Mouse (Mus musculus) neural tube, embryonic 12.5 days (tissue): ENCODE data around the gene Elfn2. TPM values are rescaled to one million over a fixed set of nuclear protein-coding genes. Genes with fewer than 3 reads are reported as not detected.

Experiments
- ATAC-seq: fragments of 200-750 bp; cut with Nextera tagmentation; 2 replicates; pipeline ENCODE4 v1.8.0; 2017; ENCODE audit warnings: low read depth, mild to moderate bottlenecking, moderate TSS enrichment, moderate library complexity; ENCODE audit not compliant: low FRiP score
- H3K27ac ChIP-seq: fragments of 300-500 bp; sonication (generic); 2 replicates; pipeline ENCODE4 v1.5.1; 2016
- H3K27me3 ChIP-seq: fragments of 300-500 bp; sonication (generic); replicated peaks from 2 replicates; pipeline ENCODE4 v1.6.1; 2016; ENCODE audit warnings: mild to moderate bottlenecking
- H3K36me3 ChIP-seq: fragments of 300-500 bp; sonication (generic); 2 replicates; pipeline ENCODE4 v1.6.1; 2016; ENCODE audit warnings: mild to moderate bottlenecking
- H3K4me1 ChIP-seq: fragments of 300-500 bp; sonication (generic); 2 replicates; pipeline ENCODE4 v1.6.1; 2016
- H3K4me2 ChIP-seq: fragments of 300-500 bp; sonication (generic); replicated peaks from 2 replicates; pipeline ENCODE4 v1.6.1; 2016; ENCODE audit warnings: mild to moderate bottlenecking
- H3K4me3 ChIP-seq: fragments of 300-500 bp; sonication (generic); 2 replicates; pipeline ENCODE4 v1.5.1; 2016
- H3K9ac ChIP-seq: fragments of 300-500 bp; sonication (generic); 2 replicates; pipeline ENCODE4 v1.6.1; 2016; ENCODE audit warnings: mild to moderate bottlenecking
- H3K9me3 ChIP-seq: fragments of 300-500 bp; sonication (generic); 2 replicates; pipeline ENCODE4 v1.6.1; 2016; ENCODE audit warnings: mild to moderate bottlenecking
- WGBS: fragments of 180-500 bp; shearing (Covaris S2); methylation state at CpG from one replicate; pipeline ENCODE4 v1.1.7; 2016; 5-methylcytosine and 5-hydroxymethylcytosine counted together
- polyA plus RNA-seq: library from polyadenylated mRNA; unstranded; fragments of >200 nt; fragmentation: Nextera tagmentation; extraction: Ambion mirVana; gene quantifications from 2 replicates; pipeline ENCODE4 v1.2.1, GENCODE M21; 2016

Gene Elfn2
- polyA plus RNA-seq, 1 experiment from 2014 or later, result 2.0 TPM

DNA sequence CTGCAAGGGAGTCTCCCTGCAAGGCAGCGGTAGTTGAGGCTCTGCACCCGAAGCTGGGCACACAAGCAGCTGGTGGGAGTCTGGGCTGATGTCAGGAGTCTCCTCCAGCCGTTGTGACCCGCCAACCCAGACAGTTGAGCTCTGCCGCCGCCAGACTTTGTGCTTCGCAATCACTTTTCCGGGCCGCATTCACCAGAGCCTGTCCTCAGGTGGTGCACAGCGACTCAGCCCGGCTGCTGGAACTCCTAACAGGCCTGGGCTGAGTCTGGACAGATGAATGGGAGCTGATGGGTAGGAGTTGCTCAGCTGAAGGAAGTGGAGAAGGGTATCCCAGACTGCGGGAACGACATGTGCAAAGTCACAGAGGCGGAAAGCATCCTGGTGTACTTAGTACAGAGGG lies 845 bp upstream of the Elfn2 start:
- Histone ChIP-seq H3K4me3 (no peak overlapping the region), H3K36me3 (no peaks in the 10 kb centered on the region), H3K4me2 (peak overlapping the region; percentile 82; the same call in 1 of the 2 replicates), H3K27ac (no peak overlapping the region), H3K9me3 (no peaks in the 10 kb centered on the region), H3K27me3 (peaks cover 55% of the 10 kb centered on the region), H3K4me1 (peaks cover 17% of the 10 kb centered on the region), H3K9ac (no peak overlapping the region)
- ATAC-seq, result 0 out of 2 replicates have a peak, but pooled peaks have one; percentile 3
- 8% methylated on average over 14 of the region's 14 CpGs for WGBS

GRCm38 (mm10) chr15:78716936-78717335 lies 1.6 kb downstream of the Elfn2 start:
- Histone ChIP-seq H3K4me2 (peak overlapping the region; percentile 82), H3K4me3 (no peak overlapping the region), H3K4me1 (peaks cover 29% of the 10 kb centered on the region), H3K27ac (no peak overlapping the region), H3K36me3 (no peaks in the 10 kb centered on the region), H3K9me3 (no peaks in the 10 kb centered on the region), H3K27me3 (peaks cover 80% of the 10 kb centered on the region), H3K9ac (no peak overlapping the region)
- 56% methylated on average over 13 of the region's 13 CpGs for WGBS
- ATAC-seq, result no peak

DNA sequence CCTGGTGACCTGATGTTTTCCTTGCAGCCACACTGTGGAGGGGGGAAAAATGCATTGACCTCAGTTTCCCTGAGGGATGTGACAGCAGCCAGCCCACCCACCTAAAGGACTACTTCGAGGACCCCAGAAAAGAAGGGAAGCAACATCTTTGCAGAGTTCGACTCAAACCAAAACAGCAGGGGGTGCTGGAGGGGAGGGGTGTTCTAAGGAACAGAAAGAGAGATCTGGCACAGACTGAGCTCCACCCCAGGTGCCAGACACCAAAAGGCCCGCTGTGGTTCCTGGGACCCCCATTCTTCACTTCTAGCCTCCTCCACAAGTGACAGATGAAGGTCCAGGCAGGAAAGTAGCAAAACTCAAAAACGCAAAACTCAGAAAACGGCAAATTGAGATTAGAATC lies 2.7 kb downstream of the Elfn2 start:
- Histone ChIP-seq H3K9me3 (no peaks in the 10 kb centered on the region), H3K27ac (no peak overlapping the region), H3K4me1 (peaks cover 29% of the 10 kb centered on the region), H3K36me3 (no peaks in the 10 kb centered on the region), H3K9ac (no peak overlapping the region), H3K27me3 (peaks cover 90% of the 10 kb centered on the region), H3K4me3 (no peak overlapping the region), H3K4me2 (no peak overlapping the region)
- ATAC-seq, result no peak
- WGBS, result 59% methylated on average over 5 of the region's 5 CpGs

GRCm38 (mm10) chr15:78713751-78714150 lies 4.8 kb downstream of the Elfn2 start:
- peaks cover 88% of the 10 kb centered on the region for H3K27me3 ChIP-seq
- no peak overlapping the region for H3K27ac ChIP-seq
- H3K4me2 ChIP-seq, result no peak overlapping the region
- H3K36me3 ChIP-seq, result no peaks in the 10 kb centered on the region
- no peak overlapping the region for H3K9ac ChIP-seq
- H3K9me3 ChIP-seq, result no peaks in the 10 kb centered on the region
- H3K4me1 ChIP-seq, result peaks cover 39% of the 10 kb centered on the region
- no peak overlapping the region for H3K4me3 ChIP-seq
- no peak for ATAC-seq
- WGBS, result 79% methylated on average over 7 of the region's 7 CpGs

- no peak overlapping the region for H3K27ac ChIP-seq
- 8% methylated on average over 53 of the region's 53 CpGs for WGBS
Measured at GRCm38 (mm10) chr15:78712335-78713258, 6.0 kb downstream of the Elfn2 start.

DNA sequence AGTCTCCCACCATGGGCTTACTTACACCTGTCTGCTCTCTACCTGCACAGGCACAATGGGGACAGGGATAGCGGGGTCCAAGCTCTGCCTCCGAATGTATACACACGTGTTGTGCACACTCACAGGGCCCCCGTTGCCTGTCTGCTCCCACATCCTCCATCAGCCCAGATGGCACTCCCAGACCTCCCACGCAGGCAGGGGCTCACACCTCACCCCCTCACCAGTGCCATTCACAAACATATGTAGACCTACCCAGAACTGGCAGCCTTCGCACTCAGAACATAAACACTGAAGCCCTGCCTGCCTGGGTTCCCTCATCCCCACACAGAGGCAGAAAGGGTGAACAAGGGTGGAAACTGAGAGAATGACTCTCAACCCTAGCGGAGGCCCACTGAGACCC lies 6.6 kb downstream of the Elfn2 start:
- no peak for ATAC-seq
- peaks cover 69% of the 10 kb centered on the region for H3K27me3 ChIP-seq
- H3K4me2 ChIP-seq, result peak overlapping the region; percentile 58
- H3K4me3 ChIP-seq, result no peak overlapping the region
- peaks cover 25% of the 10 kb centered on the region for H3K4me1 ChIP-seq
- 0 out of 2 replicates have a peak overlapping the region, but pooled peaks have one; percentile 42 for H3K9ac ChIP-seq
- 79% methylated on average over 7 of the region's 7 CpGs for WGBS
- no peaks in the 10 kb centered on the region for H3K9me3 ChIP-seq
- H3K27ac ChIP-seq, result no peak overlapping the region
- H3K36me3 ChIP-seq, result no peaks in the 10 kb centered on the region

More at GRCm38 (mm10) chr15:78712335-78713258, 6.0 kb downstream of the Elfn2 start:
- H3K9ac ChIP-seq, result peak overlapping the region; percentile 42; the same call in 1 of the 2 replicates
- peak overlapping the region; percentile 22 for H3K4me3 ChIP-seq
- H3K9me3 ChIP-seq, result no peaks in the 10 kb centered on the region
- H3K36me3 ChIP-seq, result no peaks in the 10 kb centered on the region
- peaks cover 76% of the 10 kb centered on the region for H3K27me3 ChIP-seq
- peak overlapping the region; percentile 58 for H3K4me2 ChIP-seq
- H3K4me1 ChIP-seq, result peaks cover 27% of the 10 kb centered on the region
- ATAC-seq, result peak; percentile 31; the same call in 1 of the 2 replicates

DNA sequence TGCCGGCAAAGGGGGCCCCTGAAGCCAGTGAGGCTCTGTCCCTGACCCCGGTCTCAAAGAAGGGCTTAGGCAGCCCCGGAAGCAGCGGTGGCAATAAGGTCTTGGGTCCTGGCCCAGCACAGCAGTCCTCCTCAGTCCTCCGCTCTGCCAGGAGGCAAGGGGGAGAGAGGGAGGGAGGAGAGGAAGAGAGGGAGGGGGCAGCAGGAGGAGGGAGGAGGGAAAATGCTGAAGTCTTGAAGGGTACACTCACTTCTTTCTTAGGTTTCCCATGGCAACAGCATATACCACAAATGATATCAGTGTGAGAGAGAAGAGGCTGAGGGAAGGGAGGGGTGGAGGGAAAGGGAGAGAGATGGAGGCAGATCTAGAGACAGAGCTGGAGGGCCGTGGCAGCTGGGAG lies 7.9 kb downstream of the Elfn2 start:
- Histone ChIP-seq H3K36me3 (no peaks in the 10 kb centered on the region), H3K9me3 (no peaks in the 10 kb centered on the region), H3K4me1 (peaks cover 25% of the 10 kb centered on the region), H3K27me3 (peaks cover 56% of the 10 kb centered on the region), H3K9ac (no peak overlapping the region), H3K4me3 (no peak overlapping the region), H3K4me2 (0 out of 2 replicates have a peak overlapping the region, but pooled peaks have one; percentile 22), H3K27ac (no peak overlapping the region)
- ATAC-seq, result no peak
- 48% methylated on average over 6 of the region's 6 CpGs for WGBS

DNA sequence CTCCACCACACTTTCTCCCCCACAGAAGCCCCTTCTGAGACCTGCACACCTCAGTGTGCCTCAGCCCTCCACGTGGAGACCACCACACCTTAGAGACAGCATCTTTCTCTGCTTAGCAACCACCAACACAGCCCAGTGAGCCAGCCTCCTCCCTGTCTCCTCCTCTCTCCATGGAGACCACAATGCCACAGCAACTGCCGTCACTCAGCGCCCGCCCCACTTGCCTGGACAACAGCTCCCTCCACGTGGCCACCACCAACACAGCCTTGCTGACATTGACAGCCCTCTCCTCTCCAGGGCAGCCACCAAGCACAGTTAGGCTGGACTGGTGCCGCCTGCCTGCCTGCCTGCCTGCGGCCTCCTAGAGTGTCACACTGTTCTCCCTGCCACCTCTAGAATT lies 8.8 kb downstream of the Elfn2 start:
- H3K4me3 ChIP-seq, result no peak overlapping the region
- no peak overlapping the region for H3K27ac ChIP-seq
- no peaks in the 10 kb centered on the region for H3K9me3 ChIP-seq
- WGBS, result 25% methylated on average over 7 of the region's 7 CpGs
- no peak overlapping the region for H3K4me2 ChIP-seq
- peaks cover 49% of the 10 kb centered on the region for H3K27me3 ChIP-seq
- ATAC-seq, result peak; percentile 23; the same call in 1 of the 2 replicates
- H3K36me3 ChIP-seq, result no peaks in the 10 kb centered on the region
- no peak overlapping the region for H3K9ac ChIP-seq
- peaks cover 25% of the 10 kb centered on the region for H3K4me1 ChIP-seq

DNA sequence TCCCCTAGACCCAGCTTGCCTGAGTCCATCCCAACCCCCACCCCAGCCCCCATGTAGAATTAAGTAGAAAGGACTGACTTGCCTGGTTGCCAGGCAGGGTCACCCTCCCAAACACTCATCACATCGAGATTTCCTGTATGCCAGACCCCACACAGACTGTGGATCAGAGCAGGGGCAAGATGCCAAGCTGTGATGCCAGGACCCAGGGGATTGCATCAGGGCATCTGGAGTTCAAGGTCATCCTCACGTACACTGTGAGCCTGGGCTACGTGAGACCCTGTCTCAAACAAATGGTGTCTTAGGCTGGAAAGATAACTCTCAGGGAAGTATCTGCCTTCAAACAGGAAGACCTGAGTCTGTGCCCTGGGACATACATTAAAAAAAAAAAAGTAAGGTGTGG lies 11.9 kb downstream of the Elfn2 start:
- Histone ChIP-seq H3K27ac (no peak overlapping the region), H3K36me3 (no peaks in the 10 kb centered on the region), H3K4me1 (peaks cover 17% of the 10 kb centered on the region), H3K27me3 (peaks cover 17% of the 10 kb centered on the region), H3K4me2 (no peak overlapping the region), H3K9me3 (no peaks in the 10 kb centered on the region), H3K4me3 (no peak overlapping the region), H3K9ac (no peak overlapping the region)
- ATAC-seq, result no peak
- WGBS, result 62% methylated on average over 3 of the region's 3 CpGs

DNA sequence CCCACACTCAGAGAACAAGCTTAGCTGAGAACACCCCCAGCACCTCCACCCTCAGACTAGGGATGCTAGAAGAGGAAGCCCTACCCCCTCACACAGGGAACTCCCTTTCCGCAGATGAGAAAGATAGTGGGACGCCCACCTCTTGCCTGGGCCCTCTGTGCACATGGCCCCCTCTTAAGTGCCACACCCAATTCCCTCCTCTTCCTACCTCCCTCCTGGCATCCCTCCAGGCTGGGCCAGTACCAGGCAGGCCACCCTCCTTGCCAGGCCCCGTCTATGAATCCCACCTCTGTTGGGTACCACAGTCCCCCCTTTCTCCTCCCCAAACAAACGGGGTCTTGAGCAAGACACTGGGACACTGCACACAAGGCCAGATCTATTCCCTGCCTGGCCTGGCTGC lies 13.7 kb downstream of the Elfn2 start:
- Histone ChIP-seq H3K9ac (no peak overlapping the region), H3K4me3 (no peak overlapping the region), H3K4me1 (peaks cover 7% of the 10 kb centered on the region), H3K36me3 (no peaks in the 10 kb centered on the region), H3K9me3 (no peaks in the 10 kb centered on the region), H3K4me2 (no peak overlapping the region), H3K27me3 (no peaks in the 10 kb centered on the region; the same call in 1 of the 2 replicates), H3K27ac (no peak overlapping the region)
- 80% methylated on average over 4 of the region's 4 CpGs for WGBS
- no peak for ATAC-seq

- WGBS, result 82% methylated on average over 3 of the region's 3 CpGs
Measured at GRCm38 (mm10) chr15:78704007-78704406, 14.6 kb downstream of the Elfn2 start.

DNA sequence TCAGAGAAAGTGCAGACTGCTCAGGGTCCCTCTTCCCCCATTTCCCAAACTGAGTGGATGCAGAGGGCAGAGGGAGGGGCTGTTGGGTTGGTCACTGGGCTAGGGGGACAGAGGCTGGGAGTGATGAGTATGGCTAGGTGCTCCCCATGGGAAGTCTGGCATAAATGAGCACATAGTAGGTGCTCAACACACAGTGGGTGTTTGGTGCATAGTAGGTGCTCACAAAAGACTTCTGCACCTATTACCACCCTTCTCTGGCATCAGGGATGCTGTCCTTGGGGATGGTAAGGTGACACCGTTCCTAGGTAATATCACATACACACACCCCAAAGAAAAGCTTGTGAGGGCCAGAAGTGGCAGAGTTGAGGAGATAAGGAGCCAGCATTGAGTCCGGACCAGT lies 18.2 kb downstream of the Elfn2 start:
- Histone ChIP-seq H3K36me3 (no peaks in the 10 kb centered on the region), H3K27ac (no peak overlapping the region), H3K9me3 (no peaks in the 10 kb centered on the region), H3K4me2 (no peak overlapping the region), H3K27me3 (0 out of 2 replicates have a peak, but pooled peaks cover 3% of the 10 kb centered on the region), H3K4me3 (no peak overlapping the region), H3K9ac (no peak overlapping the region), H3K4me1 (peaks cover 14% of the 10 kb centered on the region)
- ATAC-seq, result no peak
- 83% methylated on average over 2 of the region's 2 CpGs for WGBS

More at GRCm38 (mm10) chr15:78704007-78704406, 14.6 kb downstream of the Elfn2 start:
- no peak overlapping the region for H3K27ac ChIP-seq
- H3K27me3 ChIP-seq, result 0 out of 2 replicates have a peak, but pooled peaks cover under 1% of the 10 kb centered on the region
- H3K4me3 ChIP-seq, result no peak overlapping the region
- no peaks in the 10 kb centered on the region for H3K36me3 ChIP-seq
- H3K4me1 ChIP-seq, result peaks cover 4% of the 10 kb centered on the region; the same call in 1 of the 2 replicates
- no peak overlapping the region for H3K4me2 ChIP-seq
- no peak overlapping the region for H3K9ac ChIP-seq
- H3K9me3 ChIP-seq, result no peaks in the 10 kb centered on the region
- ATAC-seq, result no peak
